Mouse (Mus musculus): Measurements from ENCODE around the gene Sfrp2. TPM values are rescaled to one million over a fixed set of nuclear protein-coding genes. Genes with fewer than 3 reads are reported as not detected.

The Sfrp2 gene
- polyA plus RNA-seq, 1 experiment from 2014 or later: 87.3 TPM

DNA sequence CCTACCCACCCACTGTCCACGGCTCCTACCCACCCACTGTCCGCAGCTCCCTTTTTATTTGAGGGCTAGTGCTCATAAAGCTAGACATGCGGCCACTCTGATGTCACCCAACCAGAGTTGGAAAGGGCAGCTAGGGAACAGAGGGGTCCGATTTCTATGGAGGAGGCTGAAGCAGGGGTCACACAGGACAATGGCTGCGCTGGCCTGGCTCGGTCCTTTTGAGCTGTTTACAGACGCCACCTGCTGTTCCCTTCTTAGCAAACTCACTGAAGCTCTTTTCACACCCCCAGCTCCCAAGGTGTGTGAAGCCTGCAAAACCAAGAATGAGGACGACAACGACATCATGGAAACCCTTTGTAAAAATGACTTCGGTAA, 2.9 kb downstream of the Sfrp2 start:
- Histone ChIP-seq H3K4me3 (ENCODE audit: low read depth, low read length) (peak overlapping the region; percentile 52; the same call in 1 of the 2 replicates), H3K9me3 (ENCODE audit: low read depth, low read length) (no peaks in the 10 kb centered on the region), H3K4me2 (peak overlapping the region; percentile 95), H3K27me3 (ENCODE audit: insufficient read depth, low read length) (peaks cover 19% of the 10 kb centered on the region), H3K36me3 (ENCODE audit: insufficient read depth) (peaks cover 2% of the 10 kb centered on the region; the same call in 1 of the 2 replicates), H3K9ac (no peak overlapping the region), H3K4me1 (ENCODE audit: insufficient read depth) (peaks cover 5% of the 10 kb centered on the region), H3K27ac (ENCODE audit: low read depth) (no peak overlapping the region)
- WGBS: 24% methylated on average over 10 of the region's 10 CpGs
- ATAC-seq (ENCODE audit: insufficient read depth) (no peak), DNase-seq (peak; percentile 33)
- peak; percentile 30; the same call in 1 of the 2 replicates for TF ChIP-seq CTCF (IDR thresholded peaks at IDR 0.05; ENCODE audit: low read depth)

DNA sequence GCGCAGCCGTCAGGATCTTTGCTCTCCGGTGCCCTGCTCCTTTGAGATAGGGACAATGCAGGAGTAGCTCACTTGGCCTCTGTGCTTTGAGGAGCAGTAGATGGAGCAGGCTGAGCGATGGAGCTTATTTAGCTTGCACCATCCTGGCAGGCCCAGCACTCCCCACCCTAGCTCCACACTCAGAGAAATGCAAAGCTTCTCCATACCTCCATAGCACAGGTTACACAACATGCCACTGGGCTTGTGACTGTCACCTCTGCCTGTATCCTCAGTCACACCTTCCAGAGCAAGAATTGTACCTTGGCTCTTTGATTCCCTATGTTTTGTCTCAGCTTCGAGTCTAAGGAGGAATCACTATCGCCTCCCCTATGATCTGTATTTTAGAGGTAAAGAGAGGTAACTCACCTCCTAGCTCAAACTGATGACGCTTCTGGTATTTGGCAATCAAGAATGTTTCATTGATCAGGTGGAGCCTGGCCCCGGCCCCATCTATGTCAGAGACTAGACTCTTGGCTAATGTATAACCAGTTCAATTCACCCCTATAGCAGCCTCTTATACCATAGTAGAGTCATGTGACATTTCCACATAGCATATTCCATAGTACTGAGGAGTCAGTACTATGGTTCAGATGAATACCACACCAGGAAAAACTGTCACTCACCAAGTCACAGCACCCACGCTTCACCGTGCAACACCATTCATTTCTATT, 5.2 kb downstream of the Sfrp2 start:
- peaks cover 13% of the 10 kb centered on the region for H3K27me3 ChIP-seq (ENCODE audit: insufficient read depth, low read length)
- H3K36me3 ChIP-seq (ENCODE audit: insufficient read depth): peaks cover 2% of the 10 kb centered on the region; the same call in 1 of the 2 replicates
- no peak for ATAC-seq (ENCODE audit: insufficient read depth)
- no peak overlapping the region for H3K27ac ChIP-seq (ENCODE audit: low read depth)
- no peak for TF ChIP-seq CTCF (IDR thresholded peaks at IDR 0.05; ENCODE audit: low read depth)
- no peak overlapping the region for H3K4me3 ChIP-seq (ENCODE audit: low read depth, low read length)
- DNase-seq: no peak
- H3K9me3 ChIP-seq (ENCODE audit: low read depth, low read length): no peaks in the 10 kb centered on the region
- WGBS: 87% methylated on average over 10 of the region's 10 CpGs
- no peak overlapping the region for H3K4me2 ChIP-seq
- H3K9ac ChIP-seq: no peak overlapping the region
- H3K4me1 ChIP-seq (ENCODE audit: insufficient read depth): no peaks in the 10 kb centered on the region; the same call in 1 of the 2 replicates

DNA sequence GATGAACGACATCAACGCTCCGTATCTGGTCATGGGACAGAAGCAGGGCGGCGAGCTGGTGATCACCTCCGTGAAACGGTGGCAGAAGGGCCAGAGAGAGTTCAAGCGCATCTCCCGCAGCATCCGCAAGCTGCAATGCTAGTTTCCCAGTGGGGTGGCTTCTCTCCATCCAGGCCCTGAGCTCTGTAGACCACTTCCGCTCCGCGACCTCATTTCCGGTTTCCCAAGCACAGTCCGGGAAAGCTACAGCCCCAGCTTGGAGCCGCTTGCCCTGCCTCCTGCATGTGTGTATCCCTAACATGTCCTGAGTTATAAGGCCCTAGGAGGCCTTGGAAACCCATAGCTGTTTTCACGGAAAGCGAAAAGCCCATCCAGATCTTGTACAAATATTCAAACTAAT, 7.2 kb downstream of the Sfrp2 start:
- H3K27me3 ChIP-seq (ENCODE audit: insufficient read depth, low read length): no peaks in the 10 kb centered on the region

DNA sequence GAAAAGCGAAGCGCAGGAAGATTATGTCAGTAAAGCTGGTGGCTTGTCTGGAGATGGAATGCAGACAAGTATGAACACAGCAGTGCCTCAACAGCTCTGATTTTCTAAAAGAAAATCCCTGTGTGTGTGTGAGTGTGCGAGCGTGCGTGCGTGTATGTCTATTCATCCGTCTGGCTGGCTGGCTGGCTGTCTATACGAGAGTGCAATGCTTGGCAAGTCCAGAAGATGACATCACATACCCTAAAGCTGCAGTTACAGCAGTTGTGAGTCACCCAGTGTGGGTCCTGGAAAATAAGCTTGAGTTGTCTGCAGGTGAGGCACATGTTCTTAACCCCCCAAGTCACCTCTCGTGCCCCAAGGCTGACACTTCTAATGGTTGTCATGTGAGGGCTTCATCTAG, 9.3 kb downstream of the Sfrp2 start:
- Histone ChIP-seq H3K4me3 (ENCODE audit: low read depth, low read length) (no peak overlapping the region), H3K4me1 (ENCODE audit: insufficient read depth) (no peaks in the 10 kb centered on the region), H3K27ac (ENCODE audit: low read depth) (no peak overlapping the region), H3K36me3 (ENCODE audit: insufficient read depth) (peaks cover 2% of the 10 kb centered on the region; the same call in 1 of the 2 replicates), H3K9ac (no peak overlapping the region), H3K9me3 (ENCODE audit: low read depth, low read length) (no peaks in the 10 kb centered on the region), H3K27me3 (ENCODE audit: insufficient read depth, low read length) (no peaks in the 10 kb centered on the region), H3K4me2 (no peak overlapping the region)
- 78% methylated on average over 9 of the region's 9 CpGs for WGBS
- no peak for ATAC-seq (ENCODE audit: insufficient read depth)
- no peak for DNase-seq
- no peak for TF ChIP-seq CTCF (IDR thresholded peaks at IDR 0.05; ENCODE audit: low read depth)

More for the DNA sequence above, 7.2 kb downstream of the Sfrp2 start:
- DNase-seq (no peak), ATAC-seq (ENCODE audit: insufficient read depth) (no peak)
- Histone ChIP-seq H3K27ac (ENCODE audit: low read depth) (no peak overlapping the region), H3K9me3 (ENCODE audit: low read depth, low read length) (no peaks in the 10 kb centered on the region), H3K36me3 (ENCODE audit: insufficient read depth) (peaks cover 2% of the 10 kb centered on the region; the same call in 1 of the 2 replicates), H3K4me1 (ENCODE audit: insufficient read depth) (no peaks in the 10 kb centered on the region), H3K4me3 (ENCODE audit: low read depth, low read length) (no peak overlapping the region), H3K9ac (no peak overlapping the region), H3K4me2 (no peak overlapping the region)
- WGBS: 91% methylated on average over 18 of the region's 18 CpGs
- no peak for TF ChIP-seq CTCF (IDR thresholded peaks at IDR 0.05; ENCODE audit: low read depth)

DNA sequence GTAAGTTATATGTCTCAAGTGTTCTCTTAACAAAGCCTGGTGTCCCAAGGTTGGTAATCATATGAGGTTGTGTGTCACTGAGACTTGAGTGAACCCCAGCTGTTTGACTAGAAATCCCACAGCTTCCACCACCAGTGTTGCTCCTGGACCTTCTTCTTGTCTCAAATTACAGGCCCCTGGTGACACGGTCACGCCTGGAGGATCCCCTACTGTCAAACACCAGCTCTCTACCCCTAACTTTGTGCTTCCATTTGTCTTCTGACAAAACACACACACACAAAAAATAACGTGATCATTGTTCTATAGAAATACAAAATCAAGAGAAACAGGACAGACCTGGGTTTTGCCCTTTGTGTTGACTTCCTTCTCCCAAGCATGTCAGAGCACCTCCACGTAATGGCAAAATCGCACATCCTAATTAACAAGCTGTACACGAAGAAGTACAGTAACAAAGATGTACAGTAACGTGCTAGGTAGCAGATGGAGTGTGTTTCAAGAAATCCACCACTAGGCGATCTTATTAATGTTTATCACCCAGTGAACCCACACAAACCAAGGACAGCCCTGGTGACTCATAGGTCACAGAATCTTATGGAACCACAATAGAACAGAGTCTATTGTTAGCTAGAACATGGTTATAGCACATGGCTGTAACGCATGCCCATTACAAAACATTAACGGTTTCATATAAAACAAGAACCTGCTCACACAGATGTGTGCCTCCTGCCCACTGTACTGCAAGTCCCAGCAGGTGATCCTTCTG, 15.5 kb downstream of the Sfrp2 start:
- DNase-seq (no peak), ATAC-seq (ENCODE audit: insufficient read depth) (no peak)
- Histone ChIP-seq H3K9me3 (ENCODE audit: low read depth, low read length) (no peaks in the 10 kb centered on the region), H3K4me2 (no peak overlapping the region), H3K4me3 (ENCODE audit: low read depth, low read length) (no peak overlapping the region), H3K4me1 (ENCODE audit: insufficient read depth) (peaks cover 19% of the 10 kb centered on the region), H3K27me3 (ENCODE audit: insufficient read depth, low read length) (no peaks in the 10 kb centered on the region), H3K27ac (ENCODE audit: low read depth) (no peak overlapping the region), H3K36me3 (ENCODE audit: insufficient read depth) (no peaks in the 10 kb centered on the region), H3K9ac (no peak overlapping the region)
- TF ChIP-seq CTCF (IDR thresholded peaks at IDR 0.05; ENCODE audit: low read depth): no peak
- 78% methylated on average over 10 of the region's 10 CpGs for WGBS

DNA sequence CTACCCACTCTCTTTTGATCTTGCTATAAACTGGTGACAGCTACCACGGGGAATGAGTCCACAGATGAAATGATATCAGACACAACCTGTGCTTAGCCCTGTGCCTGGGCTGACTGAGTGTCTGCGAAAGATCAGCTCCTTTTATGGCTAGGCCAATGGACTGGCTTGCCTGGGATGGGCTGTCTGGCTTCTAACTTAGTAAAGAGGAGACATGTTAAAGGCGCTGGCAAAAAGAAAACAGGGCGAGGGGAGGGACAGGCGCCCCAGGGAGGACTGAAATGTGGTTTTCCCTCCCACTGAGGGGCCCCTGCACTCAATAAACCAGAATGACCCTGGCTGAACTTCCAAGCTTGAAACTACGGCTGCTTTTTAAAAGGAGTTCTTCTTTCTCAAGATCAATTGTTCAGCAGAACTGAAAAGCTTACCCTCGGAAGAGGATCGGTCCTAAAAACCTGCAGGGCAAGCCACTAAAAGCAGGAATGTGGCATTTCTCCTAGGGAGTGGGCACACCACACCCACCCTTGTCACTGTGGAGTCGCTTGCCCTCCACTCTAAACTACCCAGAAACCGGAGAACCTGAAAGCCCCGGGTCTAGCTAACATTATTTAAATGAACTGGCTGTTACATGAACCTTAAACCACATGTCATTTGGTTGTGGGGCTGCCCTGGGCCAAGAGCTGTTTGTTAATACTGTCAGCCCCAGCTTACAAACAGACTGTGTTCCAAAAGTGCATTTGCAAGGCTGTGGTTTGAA, 17.8 kb downstream of the Sfrp2 start:
- 12% methylated on average over 11 of the region's 11 CpGs for WGBS
- H3K9ac ChIP-seq: no peak overlapping the region

More for the DNA sequence above, 17.8 kb downstream of the Sfrp2 start:
- DNase-seq (peak; percentile 63), ATAC-seq (ENCODE audit: insufficient read depth) (peak; percentile 75)
- Histone ChIP-seq H3K4me2 (peak overlapping the region; percentile 41), H3K4me1 (ENCODE audit: insufficient read depth) (peaks cover 19% of the 10 kb centered on the region), H3K36me3 (ENCODE audit: insufficient read depth) (no peaks in the 10 kb centered on the region), H3K27me3 (ENCODE audit: insufficient read depth, low read length) (no peaks in the 10 kb centered on the region), H3K27ac (ENCODE audit: low read depth) (peak overlapping the region; percentile 79), H3K9me3 (ENCODE audit: low read depth, low read length) (no peaks in the 10 kb centered on the region), H3K4me3 (ENCODE audit: low read depth, low read length) (no peak overlapping the region)
- no peak for TF ChIP-seq CTCF (IDR thresholded peaks at IDR 0.05; ENCODE audit: low read depth)

All from lung, embryonic 14.5 days (tissue).